Mouse (Mus musculus): ENCODE measurements around the gene Ptpn7. TPM values are rescaled to one million over a fixed set of nuclear protein-coding genes. Genes with fewer than 3 reads are reported as not detected.
"Not testable (repeated sequence)": the region's sequence is repeated elsewhere in the genome, so short reads cannot be mapped to it uniquely, and the experiment has no call there.

Ptpn7 gene
- polyA plus RNA-seq, 1 experiment from 2014 or later, result 1.7 TPM

DNA sequence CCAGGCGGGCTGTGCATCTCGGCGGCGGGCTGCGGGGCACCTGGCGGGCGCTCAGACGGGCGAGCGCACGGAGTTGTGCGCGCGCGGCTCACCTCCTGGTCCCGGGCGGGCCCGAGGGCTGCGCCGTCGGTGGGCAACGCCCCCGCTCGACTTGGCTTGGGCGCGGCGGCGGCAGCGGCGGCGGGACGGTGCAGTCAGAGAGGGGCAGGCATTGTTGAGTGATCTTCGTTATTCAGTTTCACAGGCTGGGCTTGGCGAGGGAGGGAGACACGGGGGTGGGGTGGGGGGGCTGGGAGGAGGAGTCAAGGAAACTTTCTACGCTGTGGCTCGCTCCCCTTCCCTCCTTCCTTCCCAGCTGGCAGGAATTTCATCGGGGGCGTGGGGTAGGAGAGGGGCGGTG, 27.4 kb upstream of the Ptpn7 start, which contains the start of gene Lgr6:
Gene Lgr6, minus strand, starts transcription at position 153 of the 400 bp plus-strand sequence.
- peak; percentile 37 for DNase-seq (ENCODE audit: low spot score)
- H3K9me3 ChIP-seq, result no peaks in the 10 kb centered on the region
- peaks cover 36% of the 10 kb centered on the region for H3K4me1 ChIP-seq (replicated peaks)
- WGBS, result under 1% methylated on average over 40 of the region's 40 CpGs
- H3K27me3 ChIP-seq (ENCODE audit: insufficient read depth, poor library complexity, severe bottlenecking), result peaks cover 83% of the 10 kb centered on the region
- H3K4me3 ChIP-seq, result peak within 1 kb of the TSS; percentile 54
- no peaks in the 10 kb centered on the region for H3K36me3 ChIP-seq
- H3K27ac ChIP-seq, result peak within 1 kb of the TSS; percentile 37

DNA sequence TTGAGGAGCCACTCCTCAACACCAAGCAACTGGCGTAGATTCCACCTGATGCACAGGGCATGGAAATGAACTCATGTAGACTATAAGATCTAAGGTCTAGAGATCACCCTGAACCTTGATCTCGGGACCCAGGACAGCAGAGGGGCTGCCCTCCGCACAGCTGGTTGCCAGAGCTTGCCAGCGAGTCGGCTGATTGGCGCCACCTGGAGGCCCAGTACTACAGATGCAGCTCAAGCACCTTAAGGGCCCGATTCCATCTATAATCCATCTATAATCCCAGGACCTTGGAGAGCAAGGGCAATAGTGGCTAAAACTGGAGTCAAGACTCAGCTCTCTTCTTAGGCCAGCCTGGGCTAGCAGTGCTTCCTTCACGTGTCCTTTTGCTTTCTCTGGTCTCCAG, 26.5 kb upstream of the Ptpn7 start:
- Histone ChIP-seq H3K9me3 (no peaks in the 10 kb centered on the region), H3K4me3 (peak overlapping the region; percentile 54; the same call in 1 of the 2 replicates), H3K27me3 (ENCODE audit: insufficient read depth, poor library complexity, severe bottlenecking) (peaks cover 74% of the 10 kb centered on the region), H3K36me3 (no peaks in the 10 kb centered on the region), H3K27ac (no peak overlapping the region), H3K4me1 (replicated peaks) (peaks cover 32% of the 10 kb centered on the region)
- 2% methylated on average over 8 of the region's 8 CpGs for WGBS
- DNase-seq (ENCODE audit: low spot score), result peak; percentile 71

DNA sequence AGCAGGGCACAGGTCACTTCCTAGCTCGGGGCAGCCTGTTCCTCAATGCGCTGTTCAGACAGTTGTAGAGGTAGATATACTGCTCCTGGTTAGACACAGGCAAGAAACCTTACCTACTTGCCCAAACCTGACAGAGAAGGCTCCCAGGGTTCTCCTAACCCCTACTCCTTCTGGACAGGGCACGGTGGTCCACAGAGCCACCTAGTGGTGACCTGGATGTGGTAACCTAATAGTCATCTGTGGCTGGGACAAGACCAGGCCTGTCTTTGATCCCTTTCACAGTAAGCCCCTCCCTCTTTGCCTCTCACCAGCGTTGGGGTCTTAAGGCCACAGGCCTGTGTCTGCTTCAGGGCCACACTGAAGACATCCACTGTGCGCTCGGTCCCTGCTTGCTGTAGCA, 23.9 kb upstream of the Ptpn7 start:
- no peak overlapping the region for H3K4me3 ChIP-seq
- H3K36me3 ChIP-seq, result no peaks in the 10 kb centered on the region
- peaks cover 52% of the 10 kb centered on the region for H3K27me3 ChIP-seq (ENCODE audit: insufficient read depth, poor library complexity, severe bottlenecking)
- H3K27ac ChIP-seq, result no peak overlapping the region
- peak; percentile 68 for DNase-seq (ENCODE audit: low spot score)
- 34% methylated on average over 6 of the region's 6 CpGs for WGBS
- H3K4me1 ChIP-seq (replicated peaks), result peaks cover 36% of the 10 kb centered on the region
- H3K9me3 ChIP-seq, result no peaks in the 10 kb centered on the region

DNA sequence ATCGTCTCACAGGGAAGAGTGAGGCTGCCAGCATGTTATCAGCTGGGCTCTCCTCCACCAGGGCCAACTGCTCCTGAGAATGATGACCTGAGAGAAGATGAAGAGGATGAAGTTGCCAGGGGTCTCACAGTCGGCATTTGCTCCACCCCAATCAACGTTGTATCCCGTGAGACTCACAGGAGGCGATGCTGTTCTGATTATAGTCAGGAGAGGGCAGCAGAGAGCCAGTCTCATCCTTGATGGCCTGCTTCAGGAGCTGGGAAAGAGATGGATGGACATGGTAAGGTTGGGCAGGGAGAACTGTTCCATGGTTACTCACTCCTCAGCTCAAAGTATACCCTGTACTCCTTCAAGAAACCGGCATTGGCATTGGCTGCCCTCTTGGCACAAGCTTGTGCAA, 22.4 kb upstream of the Ptpn7 start:
- peaks cover 28% of the 10 kb centered on the region for H3K4me1 ChIP-seq (replicated peaks)
- no peak overlapping the region for H3K27ac ChIP-seq
- no peaks in the 10 kb centered on the region for H3K9me3 ChIP-seq
- DNase-seq (ENCODE audit: low spot score), result peak; percentile 75
- WGBS, result 22% methylated on average over 6 of the region's 6 CpGs
- no peak overlapping the region for H3K4me3 ChIP-seq
- H3K27me3 ChIP-seq (ENCODE audit: insufficient read depth, poor library complexity, severe bottlenecking), result peaks cover 37% of the 10 kb centered on the region
- H3K36me3 ChIP-seq, result no peaks in the 10 kb centered on the region

DNA sequence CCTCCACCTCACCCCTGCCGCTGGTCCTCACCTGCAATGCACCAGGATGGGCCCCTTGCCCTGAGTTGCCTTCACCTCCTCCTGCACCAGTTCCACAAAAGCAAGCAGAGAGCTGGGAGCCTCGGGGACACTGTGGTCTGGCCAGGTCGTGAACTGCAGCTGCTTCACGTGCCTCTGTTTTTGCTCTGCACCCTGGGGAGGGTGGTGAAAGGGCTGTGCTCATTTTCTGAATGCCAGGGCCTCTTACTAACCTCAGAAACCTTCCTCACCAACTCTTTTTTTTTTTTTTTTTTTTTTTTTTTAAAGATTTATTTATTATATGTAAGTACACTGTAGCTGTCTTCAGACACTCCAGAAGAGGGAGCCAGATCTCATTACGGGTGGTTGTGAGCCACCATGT, 21.2 kb upstream of the Ptpn7 start:
- H3K4me3 ChIP-seq; H3K36me3 ChIP-seq; DNase-seq (ENCODE audit: low spot score); H3K9me3 ChIP-seq; H3K27ac ChIP-seq: not testable (repeated sequence)
- peaks cover 20% of the 10 kb centered on the region for H3K4me1 ChIP-seq (replicated peaks)
- H3K27me3 ChIP-seq (ENCODE audit: insufficient read depth, poor library complexity, severe bottlenecking), result peaks cover 25% of the 10 kb centered on the region
- WGBS, result 68% methylated on average over 5 of the region's 5 CpGs

DNA sequence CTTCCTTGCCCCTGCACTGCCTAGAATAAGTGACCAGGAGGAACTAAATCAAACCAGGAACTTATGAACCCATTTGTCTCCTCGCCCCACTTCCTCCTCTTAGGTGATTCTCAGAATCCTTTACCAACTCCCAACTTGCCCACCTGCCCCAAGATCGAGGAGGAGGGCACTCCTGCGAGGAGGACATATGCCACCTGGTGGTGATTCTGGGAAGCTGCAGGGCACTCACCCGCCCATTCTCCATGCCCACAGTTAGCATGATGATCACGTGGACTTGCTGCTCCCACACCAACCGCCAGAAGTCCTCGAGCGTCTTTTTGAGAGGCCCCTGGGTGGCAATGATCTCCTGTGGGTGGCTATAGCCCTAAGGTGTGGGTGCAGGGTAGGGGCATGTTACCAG, 19.8 kb upstream of the Ptpn7 start:
- Histone ChIP-seq H3K36me3 (no peaks in the 10 kb centered on the region), H3K4me3 (no peak overlapping the region), H3K4me1 (replicated peaks) (peaks cover 20% of the 10 kb centered on the region), H3K9me3 (no peaks in the 10 kb centered on the region), H3K27ac (no peak overlapping the region), H3K27me3 (ENCODE audit: insufficient read depth, poor library complexity, severe bottlenecking) (peaks cover 11% of the 10 kb centered on the region)
- peak; percentile 64 for DNase-seq (ENCODE audit: low spot score)
- 14% methylated on average over 8 of the region's 8 CpGs for WGBS

DNA sequence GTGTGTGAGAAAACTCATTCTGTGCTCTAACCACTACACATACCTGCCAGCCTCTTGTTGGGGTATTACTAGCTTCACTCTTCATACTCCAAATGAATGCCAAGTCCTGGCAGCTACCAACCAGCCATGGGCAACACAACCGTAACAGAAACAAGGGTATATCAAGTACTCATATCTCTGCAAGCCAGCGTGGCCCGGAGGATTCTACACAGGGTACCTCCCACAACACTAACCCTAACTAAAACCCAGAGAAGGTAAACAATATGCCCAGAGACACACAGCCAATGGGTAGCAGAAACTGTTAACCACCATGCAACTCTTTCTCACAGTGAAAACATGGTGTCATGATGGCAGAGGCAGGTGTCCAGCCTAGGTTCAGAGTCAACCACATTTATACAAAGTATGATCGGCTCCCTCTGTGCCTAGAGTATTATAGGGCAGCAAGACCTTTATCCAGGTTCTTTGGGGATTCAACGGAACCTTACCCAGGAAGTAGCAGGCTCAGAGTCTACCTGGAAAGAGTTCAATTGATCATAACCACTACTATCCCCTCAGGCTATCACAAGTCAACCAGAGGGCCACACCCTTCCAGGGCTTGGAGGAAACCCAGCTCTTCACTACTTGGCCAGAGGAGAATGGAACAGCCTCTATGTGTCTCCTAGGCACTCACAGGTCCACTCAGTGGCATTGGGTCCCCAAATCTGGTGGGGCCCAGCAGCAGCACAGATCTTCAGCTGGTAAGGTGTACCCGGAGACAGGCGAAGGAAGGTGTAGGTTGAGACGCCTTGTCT, 7.7 kb upstream of the Ptpn7 start:
- WGBS, result 93% methylated on average over 8 of the region's 8 CpGs

DNA sequence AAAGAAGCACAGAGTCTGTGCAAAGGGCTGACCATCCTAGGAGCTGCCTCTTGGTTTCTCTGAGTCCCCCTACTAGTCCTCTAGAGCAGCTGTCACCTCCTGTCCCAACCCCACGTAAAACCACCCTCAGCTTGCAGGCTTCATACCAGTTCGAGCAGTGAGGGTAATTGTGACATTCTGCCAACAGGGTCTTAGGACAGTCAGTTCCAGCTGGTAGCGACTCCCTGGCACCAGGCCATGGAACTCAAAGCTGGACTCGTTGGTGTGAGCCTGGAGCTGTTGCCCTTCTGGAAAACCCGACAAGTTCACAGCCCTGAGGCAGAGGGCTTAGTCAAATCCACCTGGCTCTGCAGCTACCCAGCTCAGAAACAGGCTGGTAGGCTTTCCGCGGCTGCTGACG, 6.5 kb upstream of the Ptpn7 start:
- Histone ChIP-seq H3K27ac (no peak overlapping the region; the same call in 1 of the 2 replicates), H3K27me3 (ENCODE audit: insufficient read depth, poor library complexity, severe bottlenecking) (peaks cover 33% of the 10 kb centered on the region), H3K4me1 (replicated peaks) (peaks cover 32% of the 10 kb centered on the region), H3K36me3 (no peaks in the 10 kb centered on the region), H3K9me3 (no peaks in the 10 kb centered on the region), H3K4me3 (no peak overlapping the region)
- 79% methylated on average over 8 of the region's 8 CpGs for WGBS
- no peak for DNase-seq (ENCODE audit: low spot score)

More for the DNA sequence above, 7.7 kb upstream of the Ptpn7 start:
- Histone ChIP-seq H3K4me1 (replicated peaks) (peaks cover 29% of the 10 kb centered on the region), H3K4me3 (no peak overlapping the region), H3K27me3 (ENCODE audit: insufficient read depth, poor library complexity, severe bottlenecking) (peaks cover 27% of the 10 kb centered on the region), H3K9me3 (no peaks in the 10 kb centered on the region), H3K27ac (no peak overlapping the region), H3K36me3 (no peaks in the 10 kb centered on the region)
- no peak for DNase-seq (ENCODE audit: low spot score)

DNA sequence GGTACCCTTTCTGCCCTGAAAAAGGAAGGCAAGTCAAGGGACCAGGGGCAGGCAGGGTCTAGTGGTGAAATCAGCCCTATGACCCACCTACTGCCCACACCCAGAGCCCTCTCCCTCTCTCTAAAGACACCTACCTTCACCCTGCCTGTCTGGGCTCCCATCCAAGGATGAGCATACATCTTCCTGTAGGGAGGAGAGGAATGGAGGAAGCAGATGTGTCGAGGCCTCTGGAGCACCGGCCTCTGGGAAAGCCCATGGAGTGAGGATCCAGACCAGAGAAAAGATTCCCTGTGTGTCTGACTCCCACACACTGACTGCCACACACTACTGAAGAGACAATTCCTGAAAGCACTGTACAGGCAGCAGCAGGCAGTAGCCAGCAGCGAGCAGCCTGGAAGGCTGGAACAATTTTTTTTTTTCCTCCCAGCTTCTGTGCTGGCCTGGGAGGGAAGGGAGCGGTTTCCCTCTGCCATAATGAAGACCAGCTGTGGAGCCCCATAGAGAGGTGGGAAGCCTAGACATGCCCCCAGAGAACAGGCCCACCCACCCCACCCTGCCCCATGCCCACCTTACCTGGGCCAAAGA, 6.0 kb upstream of the Ptpn7 start:
- Histone ChIP-seq H3K9me3 (no peaks in the 10 kb centered on the region), H3K27ac (peak overlapping the region; percentile 59), H3K4me1 (replicated peaks) (peaks cover 38% of the 10 kb centered on the region), H3K27me3 (ENCODE audit: insufficient read depth, poor library complexity, severe bottlenecking) (peaks cover 36% of the 10 kb centered on the region), H3K36me3 (no peaks in the 10 kb centered on the region), H3K4me3 (no peak overlapping the region)
- 52% methylated on average over 4 of the region's 4 CpGs for WGBS
- DNase-seq (ENCODE audit: low spot score), result no peak

DNA sequence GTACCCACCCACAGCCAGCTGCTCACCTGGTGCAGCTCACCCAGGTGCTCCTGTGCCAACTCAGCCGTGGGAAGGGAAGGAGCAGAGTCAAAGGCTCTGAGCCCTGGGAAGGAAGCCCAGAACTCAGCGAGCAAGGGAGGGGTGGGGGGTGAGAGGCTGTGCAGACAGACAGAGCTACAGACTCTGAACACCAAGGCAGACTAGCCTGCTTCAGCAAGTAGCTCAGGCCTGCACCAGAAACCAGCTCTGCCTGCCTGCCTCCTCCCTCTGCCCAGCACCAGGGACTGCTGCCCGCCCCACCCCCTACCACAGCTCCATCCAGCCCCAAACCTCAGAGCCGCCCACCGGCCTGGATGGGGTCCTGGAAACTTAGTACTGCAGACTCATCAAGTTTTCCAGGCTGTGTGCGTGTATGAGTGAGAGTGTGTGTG, 4.5 kb upstream of the Ptpn7 start:
- no peak for DNase-seq (ENCODE audit: low spot score)
- Histone ChIP-seq H3K4me3 (no peak overlapping the region), H3K27me3 (ENCODE audit: insufficient read depth, poor library complexity, severe bottlenecking) (peaks cover 36% of the 10 kb centered on the region), H3K9me3 (no peaks in the 10 kb centered on the region), H3K36me3 (no peaks in the 10 kb centered on the region), H3K27ac (0 out of 2 replicates have a peak overlapping the region, but pooled peaks have one; percentile 17), H3K4me1 (replicated peaks) (peaks cover 49% of the 10 kb centered on the region)
- whole genome bisulfite sequencing, result 41% methylated on average over 6 of the region's 6 CpGs

DNA sequence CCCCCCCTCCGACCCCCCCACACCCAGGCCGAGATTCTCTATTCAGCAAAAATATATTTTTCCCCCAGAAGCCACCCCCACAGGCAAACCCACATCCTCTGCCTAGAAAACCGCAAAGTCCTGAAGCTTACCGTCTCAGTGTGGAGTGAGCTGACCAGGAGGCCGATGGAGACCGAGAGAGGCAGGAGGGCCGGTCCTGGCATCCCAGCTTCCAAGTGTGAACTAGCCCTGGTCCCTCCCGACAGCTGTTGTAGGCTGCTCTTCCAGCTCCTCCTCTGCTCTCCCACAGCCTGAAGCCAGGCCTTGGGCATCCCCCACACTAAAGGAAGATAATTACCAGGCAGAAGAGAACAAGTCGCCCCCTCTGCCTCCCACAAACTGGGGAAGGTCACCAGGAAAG, 3.5 kb upstream of the Ptpn7 start:
- Histone ChIP-seq H3K9me3 (no peaks in the 10 kb centered on the region), H3K4me1 (replicated peaks) (peaks cover 49% of the 10 kb centered on the region), H3K27ac (peak overlapping the region; percentile 16; the same call in 1 of the 2 replicates), H3K4me3 (no peak overlapping the region), H3K27me3 (ENCODE audit: insufficient read depth, poor library complexity, severe bottlenecking) (peaks cover 36% of the 10 kb centered on the region), H3K36me3 (no peaks in the 10 kb centered on the region)
- no peak for DNase-seq (ENCODE audit: low spot score)
- WGBS, result 22% methylated on average over 9 of the region's 9 CpGs

DNA sequence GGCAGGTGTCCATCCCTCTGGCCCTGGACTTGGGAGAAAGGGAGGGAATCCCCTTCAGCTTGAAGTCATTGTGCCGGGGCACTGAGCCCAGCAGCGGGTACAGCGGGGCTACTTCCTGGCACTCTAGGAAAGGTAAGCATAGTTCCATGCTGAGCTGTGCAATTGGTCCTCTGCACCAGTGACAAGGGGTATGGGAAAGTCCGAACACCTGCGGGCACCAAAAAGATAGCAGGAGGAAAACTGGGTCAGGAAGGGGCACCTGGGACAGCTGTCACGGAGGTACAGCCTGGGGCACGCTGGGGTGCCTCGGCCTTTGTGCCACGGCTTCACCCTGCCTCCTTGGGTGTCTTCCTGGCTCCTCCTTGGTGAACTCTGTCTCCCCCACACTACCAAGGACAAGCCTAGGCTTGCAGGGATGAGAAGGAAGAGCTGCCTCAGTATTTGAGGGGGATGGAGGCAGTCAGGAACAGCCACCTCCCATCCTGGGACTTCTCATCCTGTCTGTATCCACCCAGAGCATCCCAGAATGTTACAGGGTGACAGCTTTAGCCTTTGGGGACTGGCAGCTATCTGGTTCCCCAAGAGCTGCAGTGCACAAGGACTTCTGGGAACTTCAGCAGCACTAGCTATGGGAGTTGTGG, 2.8 kb upstream of the Ptpn7 start:
- no peak for DNase-seq (ENCODE audit: low spot score)
- Histone ChIP-seq H3K36me3 (no peaks in the 10 kb centered on the region), H3K9me3 (no peaks in the 10 kb centered on the region), H3K27ac (peak overlapping the region; percentile 16; the same call in 1 of the 2 replicates), H3K4me3 (no peak overlapping the region), H3K27me3 (ENCODE audit: insufficient read depth, poor library complexity, severe bottlenecking) (peaks cover 36% of the 10 kb centered on the region), H3K4me1 (replicated peaks) (peaks cover 49% of the 10 kb centered on the region)
- WGBS, result 59% methylated on average over 9 of the region's 9 CpGs

Data from hindbrain, embryonic 10.5 days (tissue).